In genomic region chr3:57447889-57448288, GRCm38 (mm10) we compare ENCODE assay signal across 11 mouse cellular contexts. TPM values are rescaled to one million over a fixed set of nuclear protein-coding genes. Genes with fewer than 3 reads are reported as not detected.
DNase-seq lines count a peak whose midpoint lies in the region; ATAC-seq and TF ChIP-seq lines count a peak whose summit lies in the region.
"Had no signal": no experiment of that assay in that cellular context is flagged by ENCODE, and none has a peak within 500 bp of the region (broad histone marks: within the 10 kb centered on the region; RNA-seq: fewer than 3 reads in every experiment).

No protein-coding gene starts in this region.

- no peak for TF ChIP-seq POLR2A in kidney, adult 2 months (IDR thresholded peaks at IDR 0.05; ENCODE audit: low read depth, low read length)

- WGBS in forebrain, embryonic 16.5 days, result 52% methylated on average over 1 of the region's 1 CpGs
- WGBS in forebrain, embryonic 11.5 days, result 55% methylated on average over 1 of the region's 1 CpGs
- WGBS in kidney, adult 2 months, result 13% methylated on average over 1 of the region's 1 CpGs
- 38% methylated on average over 1 of the region's 1 CpGs for WGBS in kidney, embryonic 16.5 days
- 34% methylated on average over 1 of the region's 1 CpGs for WGBS in lung, postnatal 0 days
- WGBS in embryonic facial prominence, embryonic 15.5 days, result 36% methylated on average over 1 of the region's 1 CpGs
- 62% methylated on average over 1 of the region's 1 CpGs for WGBS in forebrain, embryonic 10.5 days

- H3K36me3 ChIP-seq in forebrain, embryonic 16.5 days (ENCODE audit: control insufficient read depth, insufficient read depth), result no peaks in the 10 kb centered on the region
- H3K36me3 ChIP-seq in forebrain, embryonic 11.5 days (ENCODE audit: control insufficient read depth, insufficient read depth, low read length), result no peaks in the 10 kb centered on the region
- no peaks in the 10 kb centered on the region for H3K36me3 ChIP-seq in kidney, adult 2 months (ENCODE audit: control insufficient read depth, insufficient read depth, low read length)
- H3K36me3 ChIP-seq in kidney, embryonic 16.5 days (ENCODE audit: insufficient read depth, low read length), result no peaks in the 10 kb centered on the region
- no peaks in the 10 kb centered on the region for H3K36me3 ChIP-seq in lung, postnatal 0 days (ENCODE audit: insufficient read depth, low read length)
- H3K36me3 ChIP-seq in embryonic facial prominence, embryonic 15.5 days, result no peaks in the 10 kb centered on the region
- no peaks in the 10 kb centered on the region for H3K36me3 ChIP-seq in forebrain, embryonic 10.5 days (replicated peaks)
- H3K36me3 ChIP-seq: heart, embryonic 13.5 days; midbrain, embryonic 15.5 days had no signal

- 0 out of 2 replicates have a peak, but pooled peaks have one; percentile 11 for ATAC-seq in forebrain, embryonic 16.5 days
- ATAC-seq in forebrain, embryonic 11.5 days (replicated peaks; ENCODE audit: low FRiP score), result no peak
- ATAC-seq in kidney, embryonic 16.5 days (ENCODE audit: low FRiP score, low TSS enrichment), result no peak
- ATAC-seq in lung, postnatal 0 days, result no peak
- ATAC-seq in embryonic facial prominence, embryonic 15.5 days (ENCODE audit: insufficient number of reproducible peaks, low FRiP score, low TSS enrichment, low read depth), result no peak

- H3K4me3 ChIP-seq in forebrain, embryonic 16.5 days (replicated peaks; ENCODE audit: low read length), result no peak overlapping the region
- no peak overlapping the region for H3K4me3 ChIP-seq in forebrain, embryonic 11.5 days (ENCODE audit: low read depth, low read length)
- no peak overlapping the region for H3K4me3 ChIP-seq in kidney, adult 2 months (ENCODE audit: insufficient read depth, low read depth, low read length)
- no peak overlapping the region for H3K4me3 ChIP-seq in kidney, embryonic 16.5 days (ENCODE audit: low read length)
- H3K4me3 ChIP-seq in lung, postnatal 0 days (ENCODE audit: low read depth, low read length), result no peak overlapping the region
- H3K4me3 ChIP-seq in embryonic facial prominence, embryonic 15.5 days (replicated peaks), result no peak overlapping the region
- H3K4me3 ChIP-seq in forebrain, embryonic 10.5 days, result no peak overlapping the region
- H3K4me3 ChIP-seq: heart, embryonic 13.5 days; midbrain, embryonic 15.5 days had no signal

- no peak overlapping the region for H3K4me2 ChIP-seq in forebrain, embryonic 16.5 days (ENCODE audit: low read length)
- no peak overlapping the region for H3K4me2 ChIP-seq in forebrain, embryonic 11.5 days (ENCODE audit: low read depth, low read length, severe bottlenecking)
- H3K4me2 ChIP-seq in kidney, embryonic 16.5 days (replicated peaks; ENCODE audit: low read depth, low read length), result no peak overlapping the region
- H3K4me2 ChIP-seq in lung, postnatal 0 days (replicated peaks; ENCODE audit: low read depth, low read length), result no peak overlapping the region
- no peak overlapping the region for H3K4me2 ChIP-seq in embryonic facial prominence, embryonic 15.5 days (replicated peaks)
- H3K4me2 ChIP-seq: heart, embryonic 13.5 days; midbrain, embryonic 15.5 days had no signal

- no peak for TF ChIP-seq EP300 in lung, postnatal 0 days (IDR thresholded peaks at IDR 0.05)

- H3K4me1 ChIP-seq in forebrain, embryonic 16.5 days (replicated peaks; ENCODE audit: control insufficient read depth, insufficient read depth, low read length), result no peaks in the 10 kb centered on the region
- no peaks in the 10 kb centered on the region for H3K4me1 ChIP-seq in forebrain, embryonic 11.5 days (replicated peaks; ENCODE audit: control insufficient read depth, insufficient read depth, low read length)
- peaks cover 9% of the 10 kb centered on the region; the same call in 1 of the 2 replicates for H3K4me1 ChIP-seq in kidney, adult 2 months (ENCODE audit: control insufficient read depth, insufficient read depth, low read length)
- H3K4me1 ChIP-seq in kidney, embryonic 16.5 days (ENCODE audit: insufficient read depth, low read length), result 0 out of 2 replicates have a peak, but pooled peaks cover 6% of the 10 kb centered on the region
- H3K4me1 ChIP-seq in lung, postnatal 0 days (ENCODE audit: insufficient read depth, low read depth, low read length), result 0 out of 2 replicates have a peak, but pooled peaks cover 3% of the 10 kb centered on the region
- H3K4me1 ChIP-seq in embryonic facial prominence, embryonic 15.5 days, result 0 out of 2 replicates have a peak, but pooled peaks cover 6% of the 10 kb centered on the region
- H3K4me1 ChIP-seq in forebrain, embryonic 10.5 days, result no peaks in the 10 kb centered on the region
- H3K4me1 ChIP-seq: midbrain, embryonic 15.5 days had no signal

- no peak overlapping the region for H3K27ac ChIP-seq in forebrain, embryonic 16.5 days (ENCODE audit: low read length)
- no peak overlapping the region for H3K27ac ChIP-seq in forebrain, embryonic 11.5 days (ENCODE audit: low read depth, low read length)
- no peak overlapping the region for H3K27ac ChIP-seq in kidney, adult 2 months (ENCODE audit: insufficient read depth, low read depth, low read length)
- H3K27ac ChIP-seq in kidney, embryonic 16.5 days (ENCODE audit: low read length), result no peak overlapping the region
- H3K27ac ChIP-seq in lung, postnatal 0 days (ENCODE audit: low read length), result no peak overlapping the region
- peak overlapping the region; percentile 9; the same call in 1 of the 2 replicates for H3K27ac ChIP-seq in embryonic facial prominence, embryonic 15.5 days (replicated peaks)
- no peak overlapping the region for H3K27ac ChIP-seq in forebrain, embryonic 10.5 days
- H3K27ac ChIP-seq: heart, embryonic 13.5 days; midbrain, embryonic 15.5 days had no signal

- no peak for DNase-seq in forebrain, embryonic 11.5 days (ENCODE audit: low spot score)
- no peak for DNase-seq in kidney, adult 2 months
- no peak for DNase-seq in lung, postnatal 0 days (ENCODE audit: low spot score)
- no peak for DNase-seq in lung, postnatal 4 days
- DNase-seq in forebrain, embryonic 10.5 days (ENCODE audit: extremely low spot score, low spot score), result no peak

- no peaks in the 10 kb centered on the region for H3K27me3 ChIP-seq in forebrain, embryonic 16.5 days (replicated peaks; ENCODE audit: control insufficient read depth, insufficient read depth, low read length)
- H3K27me3 ChIP-seq in forebrain, embryonic 11.5 days (ENCODE audit: control insufficient read depth, insufficient read depth, low read length), result no peaks in the 10 kb centered on the region
- no peaks in the 10 kb centered on the region for H3K27me3 ChIP-seq in kidney, adult 2 months (replicated peaks; ENCODE audit: control insufficient read depth, insufficient read depth, low read length)
- H3K27me3 ChIP-seq in kidney, embryonic 16.5 days (ENCODE audit: insufficient read depth, low read length), result no peaks in the 10 kb centered on the region
- no peaks in the 10 kb centered on the region for H3K27me3 ChIP-seq in lung, postnatal 0 days (replicated peaks; ENCODE audit: insufficient read depth, low read length)
- no peaks in the 10 kb centered on the region for H3K27me3 ChIP-seq in embryonic facial prominence, embryonic 15.5 days
- no peaks in the 10 kb centered on the region for H3K27me3 ChIP-seq in forebrain, embryonic 10.5 days (ENCODE audit: poor library complexity, severe bottlenecking)
- H3K27me3 ChIP-seq: heart, embryonic 13.5 days; midbrain, embryonic 15.5 days had no signal

- H3K9me3 ChIP-seq in forebrain, embryonic 16.5 days (ENCODE audit: control insufficient read depth, low read length), result no peaks in the 10 kb centered on the region
- H3K9me3 ChIP-seq in forebrain, embryonic 11.5 days (ENCODE audit: control insufficient read depth, low read length), result no peaks in the 10 kb centered on the region
- H3K9me3 ChIP-seq in kidney, embryonic 16.5 days (ENCODE audit: low read length), result no peaks in the 10 kb centered on the region
- H3K9me3 ChIP-seq in lung, postnatal 0 days (ENCODE audit: low read length), result no peaks in the 10 kb centered on the region
- no peaks in the 10 kb centered on the region for H3K9me3 ChIP-seq in embryonic facial prominence, embryonic 15.5 days (replicated peaks)
- no peaks in the 10 kb centered on the region for H3K9me3 ChIP-seq in forebrain, embryonic 10.5 days
- H3K9me3 ChIP-seq: heart, embryonic 13.5 days; midbrain, embryonic 15.5 days had no signal

- H3K9ac ChIP-seq in forebrain, embryonic 16.5 days (replicated peaks; ENCODE audit: low read depth, low read length), result no peak overlapping the region
- no peak overlapping the region for H3K9ac ChIP-seq in forebrain, embryonic 11.5 days (ENCODE audit: low read length)
- no peak overlapping the region for H3K9ac ChIP-seq in kidney, embryonic 16.5 days (replicated peaks; ENCODE audit: low read length)
- H3K9ac ChIP-seq in lung, postnatal 0 days (replicated peaks; ENCODE audit: low read depth), result no peak overlapping the region
- H3K9ac ChIP-seq in embryonic facial prominence, embryonic 15.5 days, result no peak overlapping the region
- H3K9ac ChIP-seq: heart, embryonic 13.5 days; midbrain, embryonic 15.5 days had no signal

- TF ChIP-seq CTCF in kidney, adult 2 months (conservative IDR thresholded peaks at IDR 0.05; ENCODE audit: insufficient read depth, insufficient read length, low read depth, low read length), result 0 out of 2 replicates have a peak, but pooled peaks have one; percentile 10
- peak; percentile 48 for TF ChIP-seq CTCF in lung, postnatal 0 days (IDR thresholded peaks at IDR 0.05)

RNA-seq across cellular contexts. Expression of gene Tm4sf4, which starts 22.8 kb away (rescaled TPM):
- polyA plus RNA-seq in forebrain, embryonic 16.5 days (2015; fragmentation: Nextera tagmentation; extraction: Ambion mirVana), result not detected in 2 replicates
- 0.20 TPM in 1 of 2 replicates, not detected in the other for polyA plus RNA-seq in forebrain, embryonic 11.5 days (2014; fragmentation: Nextera tagmentation; extraction: Ambion mirVana)
- polyA plus RNA-seq in kidney, adult 2 months (2012; rRNA removed), result 0.30 and 0.70 TPM in 2 replicates
- polyA plus RNA-seq in kidney, embryonic 16.5 days (2015; fragmentation: Nextera tagmentation; extraction: Ambion mirVana), result 1.4 TPM in 2 replicates
- polyA plus RNA-seq in lung, postnatal 0 days (2015; fragmentation: Nextera tagmentation; extraction: Ambion mirVana), result 0.08 and 0.13 TPM in 2 replicates
- polyA plus RNA-seq in embryonic facial prominence, embryonic 15.5 days (2015; fragmentation: Nextera tagmentation; extraction: Ambion mirVana), result 0.11 TPM in 1 of 2 replicates, not detected in the other
- not detected in 2 replicates for polyA plus RNA-seq in forebrain, embryonic 10.5 days (2016; fragmentation: Nextera tagmentation; extraction: Ambion mirVana)
- polyA plus RNA-seq: frontal cortex, adult 2 months had no signal
